In genomic region chr13:83730155-83730712, GRCm38 (mm10) we compare ENCODE assay signal across 7 mouse cellular contexts.
DNase-seq lines count a peak whose midpoint lies in the region; ATAC-seq lines count a peak whose summit lies in the region.

No protein-coding gene starts in this region.

- DNase-seq in lung, postnatal 25 days (ENCODE audit: low spot score), result no peak
- DNase-seq in forebrain, embryonic 10.5 days (ENCODE audit: extremely low spot score, low spot score), result peak; percentile 71
- DNase-seq in right cerebral cortex, postnatal 10 days (ENCODE audit: low spot score in 2 of 2), result no peak
- DNase-seq in embryo, embryonic 9.5 days (ENCODE audit: extremely low spot score), result no peak

- no peaks in the 10 kb centered on the region; the same call in 1 of the 2 replicates for H3K4me1 ChIP-seq in lung, embryonic 16.5 days (replicated peaks; ENCODE audit: control insufficient read depth, insufficient read depth, low read length)
- H3K4me1 ChIP-seq in forebrain, embryonic 10.5 days, result 0 out of 2 replicates have a peak, but pooled peaks cover 9% of the 10 kb centered on the region
- H3K4me1 ChIP-seq in limb, embryonic 15.5 days, result peaks cover 35% of the 10 kb centered on the region
- 0 out of 2 replicates have a peak, but pooled peaks cover 8% of the 10 kb centered on the region for H3K4me1 ChIP-seq in stomach, embryonic 16.5 days (ENCODE audit: control insufficient read depth, insufficient read depth, low read length)

- peak overlapping the region; percentile 94 for H3K4me2 ChIP-seq in lung, embryonic 16.5 days (ENCODE audit: low read depth, low read length)
- peak overlapping the region; percentile 94 for H3K4me2 ChIP-seq in limb, embryonic 15.5 days
- peak overlapping the region; percentile 96 for H3K4me2 ChIP-seq in stomach, embryonic 16.5 days (ENCODE audit: low read depth, low read length)

- H3K9me3 ChIP-seq in lung, embryonic 16.5 days (ENCODE audit: control insufficient read depth, low read length), result no peaks in the 10 kb centered on the region
- no peaks in the 10 kb centered on the region for H3K9me3 ChIP-seq in forebrain, embryonic 10.5 days
- no peaks in the 10 kb centered on the region for H3K9me3 ChIP-seq in limb, embryonic 15.5 days
- no peaks in the 10 kb centered on the region for H3K9me3 ChIP-seq in stomach, embryonic 16.5 days (replicated peaks; ENCODE audit: control insufficient read depth, low read length)

- 4% methylated on average over 16 of the region's 16 CpGs for WGBS in lung, embryonic 16.5 days
- under 1% methylated on average over 16 of the region's 16 CpGs for WGBS in forebrain, embryonic 10.5 days
- 3% methylated on average over 14 of the region's 16 CpGs for WGBS in limb, embryonic 15.5 days
- 3% methylated on average over 16 of the region's 16 CpGs for WGBS in stomach, embryonic 16.5 days

- H3K27ac ChIP-seq in lung, embryonic 16.5 days (ENCODE audit: low read length), result no peak overlapping the region
- H3K27ac ChIP-seq in forebrain, embryonic 10.5 days, result peak overlapping the region; percentile 100
- H3K27ac ChIP-seq in limb, embryonic 15.5 days, result no peak overlapping the region
- no peak overlapping the region for H3K27ac ChIP-seq in stomach, embryonic 16.5 days (ENCODE audit: low read length)

- no peaks in the 10 kb centered on the region for H3K36me3 ChIP-seq in lung, embryonic 16.5 days (ENCODE audit: control insufficient read depth, insufficient read depth, low read length)
- peaks cover 47% of the 10 kb centered on the region for H3K36me3 ChIP-seq in forebrain, embryonic 10.5 days (replicated peaks)
- H3K36me3 ChIP-seq in limb, embryonic 15.5 days, result no peaks in the 10 kb centered on the region
- no peaks in the 10 kb centered on the region for H3K36me3 ChIP-seq in stomach, embryonic 16.5 days (ENCODE audit: control insufficient read depth, insufficient read depth, low read length)

- peak overlapping the region; percentile 66 for H3K4me3 ChIP-seq in lung, embryonic 16.5 days (ENCODE audit: low read length)
- H3K4me3 ChIP-seq in forebrain, embryonic 10.5 days, result peak overlapping the region; percentile 84
- peak overlapping the region; percentile 63 for H3K4me3 ChIP-seq in limb, embryonic 15.5 days
- peak overlapping the region; percentile 61 for H3K4me3 ChIP-seq in stomach, embryonic 16.5 days (replicated peaks; ENCODE audit: low read length)

- ATAC-seq in lung, embryonic 16.5 days (ENCODE audit: low read depth), result peak; percentile 32
- 0 out of 2 replicates have a peak, but pooled peaks have one; percentile 14 for ATAC-seq in limb, embryonic 15.5 days (ENCODE audit: insufficient number of reproducible peaks, low FRiP score, low TSS enrichment, low read depth)
- ATAC-seq in stomach, embryonic 16.5 days (ENCODE audit: insufficient read depth, low FRiP score), result peak; percentile 22; the same call in 1 of the 2 replicates

- peaks cover 80% of the 10 kb centered on the region for H3K27me3 ChIP-seq in lung, embryonic 16.5 days (ENCODE audit: control insufficient read depth, insufficient read depth, low read depth, low read length)
- peaks cover 97% of the 10 kb centered on the region for H3K27me3 ChIP-seq in forebrain, embryonic 10.5 days (ENCODE audit: poor library complexity, severe bottlenecking)
- peaks cover 86% of the 10 kb centered on the region for H3K27me3 ChIP-seq in limb, embryonic 15.5 days
- H3K27me3 ChIP-seq in stomach, embryonic 16.5 days (ENCODE audit: control insufficient read depth, insufficient read depth, low read length), result peaks cover 79% of the 10 kb centered on the region

- peak overlapping the region; percentile 70 for H3K9ac ChIP-seq in lung, embryonic 16.5 days (ENCODE audit: low read length)
- H3K9ac ChIP-seq in limb, embryonic 15.5 days, result peak overlapping the region; percentile 42; the same call in 1 of the 2 replicates
- H3K9ac ChIP-seq in stomach, embryonic 16.5 days (ENCODE audit: low read length), result peak overlapping the region; percentile 74
